Mouse (Mus musculus) left cerebral cortex, postnatal 4 days (tissue): Measurements from ENCODE around the gene Il1rap. TPM values are rescaled to one million over a fixed set of nuclear protein-coding genes. Genes with fewer than 3 reads are reported as not detected.

Source experiments
- DNase-seq: peaks from one replicate; pipeline ENCODE4 v3.0.0-alpha.2; 2022
- intact Hi-C: fragments of 180-260 bp; cut with DNase I; formaldehyde crosslinking; loops from one replicate; pipeline ENCODE4 v1.15.1; 2025
- total RNA-seq, 2 experiments: library from RNA; stranded (reverse); gene quantifications; 2 replicates each; pipeline ENCODE4 v1.2.3; 2021

Il1rap gene
- 10 to 100 TPM; 13.8 to 14.7 TPM for total RNA-seq

- intact Hi-C loops, result no loop called here
- DNase-seq, result peak; percentile 89
Observed at GRCm38 (mm10) chr16:26581048-26581912, at the start of gene Il1rap. Gene Il1rap (plus strand): TSS chr16:26581704.

- intact Hi-C loops, result no loop called here
- no peak for DNase-seq
Observed at GRCm38 (mm10) chr16:26532287-26532686, 49.2 kb upstream of the Il1rap start.

GRCm38 (mm10) chr16:26546170-26546878 is 35.2 kb upstream of the Il1rap start:
- no peak for DNase-seq
- intact Hi-C loops, result no loop called here

- DNase-seq, result no peak
- intact Hi-C loops, result no loop called here
Observed at GRCm38 (mm10) chr16:26546879-26547206, 34.7 kb upstream of the Il1rap start.

- DNase-seq, result no peak
- intact Hi-C loops, result no loop called here
Observed at GRCm38 (mm10) chr16:26549221-26549620, 32.3 kb upstream of the Il1rap start.

GRCm38 (mm10) chr16:26552234-26552633 is 29.3 kb upstream of the Il1rap start:
- intact Hi-C loops, result no loop called here
- DNase-seq, result no peak

- DNase-seq, result no peak
- intact Hi-C loops, result no loop called here
Observed at GRCm38 (mm10) chr16:26558797-26559196, 22.7 kb upstream of the Il1rap start.

GRCm38 (mm10) chr16:26561743-26562142 is 19.8 kb upstream of the Il1rap start:
- no peak for DNase-seq
- intact Hi-C loops, result no loop called here

- intact Hi-C loops, result no loop called here
- no peak for DNase-seq
Observed at GRCm38 (mm10) chr16:26562771-26563170, 18.7 kb upstream of the Il1rap start.

GRCm38 (mm10) chr16:26569387-26569978 is 12.0 kb upstream of the Il1rap start:
- DNase-seq, result no peak
- intact Hi-C loops, result no loop called here

- no peak for DNase-seq
- intact Hi-C loops, result no loop called here
Observed at GRCm38 (mm10) chr16:26571836-26572235, 9.7 kb upstream of the Il1rap start.

- intact Hi-C loops, result no loop called here
- DNase-seq, result no peak
Observed at GRCm38 (mm10) chr16:26574173-26574572, 7.3 kb upstream of the Il1rap start.

- intact Hi-C loops, result no loop called here
- peak; percentile 29 for DNase-seq
Observed at GRCm38 (mm10) chr16:26581913-26582376, 441 bp downstream of the Il1rap start.

- no peak for DNase-seq
- intact Hi-C loops, result no loop called here
Observed at GRCm38 (mm10) chr16:26585806-26586205, 4.3 kb downstream of the Il1rap start.

GRCm38 (mm10) chr16:26590897-26591570 is 9.5 kb downstream of the Il1rap start:
- no peak for DNase-seq
- intact Hi-C loops, result no loop called here

GRCm38 (mm10) chr16:26596440-26596839 is 14.9 kb downstream of the Il1rap start:
- intact Hi-C loops, result no loop called here
- DNase-seq, result peak; percentile 16

- intact Hi-C loops, result no loop called here
- no peak for DNase-seq
Observed at GRCm38 (mm10) chr16:26597307-26597706, 15.8 kb downstream of the Il1rap start.

GRCm38 (mm10) chr16:26598591-26598990 is 17.1 kb downstream of the Il1rap start:
- intact Hi-C loops, result no loop called here
- DNase-seq, result no peak

GRCm38 (mm10) chr16:26601482-26601881 is 20.0 kb downstream of the Il1rap start:
- intact Hi-C loops, result no loop called here
- no peak for DNase-seq

GRCm38 (mm10) chr16:26604621-26605020 is 23.1 kb downstream of the Il1rap start:
- intact Hi-C loops, result no loop called here
- DNase-seq, result no peak

- intact Hi-C loops, result no loop called here
Observed at GRCm38 (mm10) chr16:26608003-26608402, 26.5 kb downstream of the Il1rap start.

More at GRCm38 (mm10) chr16:26608003-26608402, 26.5 kb downstream of the Il1rap start:
- no peak for DNase-seq
